Mouse (Mus musculus): ENCODE data around the gene Mas1.

DNA sequence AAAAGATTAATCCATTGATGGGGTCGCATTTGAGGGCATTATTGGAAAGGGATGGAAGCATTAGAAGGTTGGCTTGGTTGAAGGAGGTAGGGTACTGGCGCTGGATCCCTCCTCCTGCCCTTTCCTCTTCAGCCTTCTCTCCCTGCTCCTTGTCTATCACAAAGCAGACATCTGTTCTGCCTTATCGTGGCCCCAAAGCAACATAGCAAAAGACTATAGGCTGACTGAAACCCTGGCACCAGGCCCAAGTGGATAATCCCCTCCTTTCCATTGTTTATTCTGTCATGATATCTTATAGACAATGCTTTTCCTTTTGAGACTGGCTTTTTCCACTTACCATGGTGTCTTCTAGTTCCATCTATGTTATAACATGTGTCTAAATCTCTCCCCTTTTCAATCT lies 2.5 kb downstream of the Mas1 start:
- TF ChIP-seq CTCF (IDR thresholded peaks at IDR 0.05; ENCODE audit: insufficient read depth, low read depth, low read length), result no peak
- no peak for TF ChIP-seq POLR2A (IDR thresholded peaks at IDR 0.05; ENCODE audit: insufficient read depth, low read depth, low read length)
